Mouse (Mus musculus) myocyte (in vitro differentiated cells): ENCODE results near the gene Zdhhc7. TPM values are rescaled to one million over a fixed set of nuclear protein-coding genes. Genes with fewer than 3 reads are reported as not detected.

Source experiments
- H3K27me3 ChIP-seq: one replicate; pipeline ENCODE4 v1.6.1; 2011; ENCODE audit not compliant: control insufficient read depth, insufficient read depth, insufficient read length
- H3K36me3 ChIP-seq: one replicate; pipeline ENCODE4 v1.6.1; 2011; ENCODE audit not compliant: control insufficient read depth, insufficient read depth
- H3K4me2 ChIP-seq: one replicate; pipeline ENCODE4 v1.6.1; 2011; ENCODE audit warnings: low read depth, control low read depth
- H3K4me3 ChIP-seq: one replicate; pipeline ENCODE4 v1.5.1; 2011; ENCODE audit warnings: mild to moderate bottlenecking, control low read depth, moderate library complexity
- H3K79me2 ChIP-seq: one replicate; pipeline ENCODE4 v1.6.1; 2011; ENCODE audit not compliant: control insufficient read depth, insufficient read depth
- H3ac ChIP-seq: one replicate; pipeline ENCODE4 v1.6.1; 2011; ENCODE audit not compliant: control insufficient read depth, insufficient read length
- CEBPB ChIP-seq: IDR thresholded peaks from 2 replicates; pipeline ENCODE4 v1.6.1; 2011; ENCODE audit warnings: mild to moderate bottlenecking, moderate library complexity; ENCODE audit not compliant: poor library complexity, insufficient read depth, severe bottlenecking
- E2F4 ChIP-seq: IDR thresholded peaks from one replicate; pipeline ENCODE4 v1.6.1; 2011; ENCODE audit warnings: mild to moderate bottlenecking, control low read depth, moderate library complexity; ENCODE audit not compliant: insufficient read depth
- MAX ChIP-seq: IDR thresholded peaks from one replicate; pipeline ENCODE4 v1.6.1; 2011; ENCODE audit warnings: low read depth, mild to moderate bottlenecking, control low read depth
- MYOD1 ChIP-seq, 3 experiments: IDR thresholded peaks; one replicate each; pipeline ENCODE4 v1.6.1; 2011; ENCODE audit warnings: control low read depth in 2 of 3, low read depth in 2 of 3, mild to moderate bottlenecking in 2 of 3, moderate library complexity in 1 of 3; ENCODE audit not compliant: insufficient read length in 2 of 3, control insufficient read depth in 1 of 3
- MYOG ChIP-seq, 3 experiments: IDR thresholded peaks; one replicate each; pipeline ENCODE4 v1.6.1; 2011; ENCODE audit warnings: control low read depth in 2 of 3, low read depth in 2 of 3, mild to moderate bottlenecking in 2 of 3; ENCODE audit not compliant: insufficient read length in 2 of 3, control insufficient read depth in 1 of 3, insufficient read depth in 1 of 3
- POLR2A ChIP-seq: IDR thresholded peaks from one replicate; pipeline ENCODE4 v1.6.1; 2011; ENCODE audit warnings: low read depth, mild to moderate bottlenecking, control low read depth, moderate library complexity; ENCODE audit not compliant: insufficient read length
- POLR2AphosphoS2 ChIP-seq: IDR thresholded peaks from one replicate; pipeline ENCODE4 v1.6.1; 2011; ENCODE audit warnings: low read depth, control low read depth; ENCODE audit not compliant: insufficient read length
- REST ChIP-seq: IDR thresholded peaks from one replicate; pipeline ENCODE4 v1.6.1; 2011; ENCODE audit warnings: mild to moderate bottlenecking, control low read depth, moderate library complexity; ENCODE audit not compliant: insufficient read depth, insufficient read length
- SRF ChIP-seq: IDR thresholded peaks from one replicate; pipeline ENCODE4 v1.6.1; 2011; ENCODE audit warnings: low read depth; ENCODE audit not compliant: control insufficient read depth, insufficient read length
- TCF12 ChIP-seq: IDR thresholded peaks from one replicate; pipeline ENCODE4 v1.6.1; 2011; ENCODE audit warnings: mild to moderate bottlenecking, control low read depth; ENCODE audit not compliant: poor library complexity, insufficient read depth, severe bottlenecking
- TCF3 ChIP-seq: IDR thresholded peaks from one replicate; pipeline ENCODE4 v1.6.1; 2011; ENCODE audit warnings: low read depth, control low read depth; ENCODE audit not compliant: insufficient read length
- USF1 ChIP-seq: IDR thresholded peaks from one replicate; pipeline ENCODE4 v1.6.1; 2011; ENCODE audit warnings: low read depth, mild to moderate bottlenecking, control low read depth, moderate library complexity
- polyA plus RNA-seq: library from polyadenylated mRNA; unstranded; fragments of >200 nt; fragmentation: generic; extraction: Trizol; gene quantifications from one replicate; pipeline ENCODE4 v1.2.1, GENCODE M21; 2012; ENCODE audit warnings: missing spikeins

Zdhhc7 gene
- polyA plus RNA-seq, 1 experiment = 31.7 TPM

GRCm38 (mm10) chr8:120040861-120041260 lies 60.4 kb downstream of the Zdhhc7 start:
- no peaks in the 10 kb centered on the region for H3K79me2 ChIP-seq

DNA sequence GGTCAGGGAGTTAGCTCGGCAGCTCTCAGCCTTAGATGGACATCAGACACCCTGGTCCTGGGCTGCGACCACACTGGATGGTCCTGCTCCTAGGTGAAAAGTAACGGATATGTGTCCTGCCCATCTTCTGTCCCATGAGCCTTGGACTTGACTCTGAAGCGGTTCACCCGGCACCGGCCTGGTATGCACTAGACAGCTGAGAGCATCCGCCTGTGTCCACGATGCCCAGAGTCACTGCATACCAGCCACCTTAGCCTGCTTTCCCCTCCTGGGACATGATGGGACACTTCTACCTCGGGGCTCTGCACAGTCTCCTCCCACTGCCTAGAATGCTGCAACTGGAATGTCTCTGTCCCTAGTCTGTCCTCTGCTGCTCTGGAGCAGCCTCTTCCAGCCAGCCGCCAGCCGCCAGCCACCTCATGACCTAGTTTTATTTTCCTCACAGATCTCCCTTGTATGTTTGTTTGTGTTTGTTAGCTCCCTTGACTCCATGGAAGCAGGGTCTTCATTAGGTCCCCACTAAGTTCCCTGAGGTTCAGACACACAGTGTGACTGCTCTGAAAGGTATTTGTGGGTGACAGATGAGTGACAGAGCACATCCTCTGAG lies 61.9 kb downstream of the Zdhhc7 start:
- H3K36me3 ChIP-seq = no peaks in the 10 kb centered on the region
- TF ChIP-seq REST (no peak), TCF12 (no peak), MAX (no peak), POLR2A (no peak), POLR2AphosphoS2 (no peak), MYOD1 (IDR thresholded peaks at IDR 0.05; ENCODE audit: control insufficient read depth in 1 of 3, insufficient read length in 2 of 3, low read depth in 2 of 3) (peak in 1 of 3 experiments; percentile 55), MYOG (IDR thresholded peaks at IDR 0.05; ENCODE audit: control insufficient read depth in 1 of 3, insufficient read depth in 1 of 3, insufficient read length in 2 of 3, low read depth in 2 of 3) (peak; percentile 18 to 75 (median 68)), USF1 (no peak), E2F4 (no peak), CEBPB (no peak), TCF3 (no peak), SRF (no peak)
- H3K27me3 ChIP-seq = no peaks in the 10 kb centered on the region
- no peak overlapping the region for H3ac ChIP-seq
- H3K4me3 ChIP-seq = no peak overlapping the region
- no peak overlapping the region for H3K4me2 ChIP-seq
- H3K79me2 ChIP-seq = no peaks in the 10 kb centered on the region

More at GRCm38 (mm10) chr8:120040861-120041260, 60.4 kb downstream of the Zdhhc7 start:
- Histone ChIP-seq H3ac (no peak overlapping the region), H3K36me3 (no peaks in the 10 kb centered on the region), H3K27me3 (no peaks in the 10 kb centered on the region), H3K4me2 (no peak overlapping the region), H3K4me3 (no peak overlapping the region)
- TF ChIP-seq CEBPB = peak; percentile 58; the same call in 1 of the 2 replicates
- no peak for TF ChIP-seq MAX

- Histone ChIP-seq H3K4me2 (no peak overlapping the region), H3K27me3 (no peaks in the 10 kb centered on the region), H3K4me3 (no peak overlapping the region), H3K79me2 (no peaks in the 10 kb centered on the region), H3ac (no peak overlapping the region), H3K36me3 (no peaks in the 10 kb centered on the region)
- TF ChIP-seq MYOD1 (IDR thresholded peaks at IDR 0.05; ENCODE audit: control insufficient read depth in 1 of 3, insufficient read length in 2 of 3, low read depth in 2 of 3) (no peak), TCF3 (no peak), TCF12 (no peak), CEBPB (no peak), MYOG (IDR thresholded peaks at IDR 0.05; ENCODE audit: control insufficient read depth in 1 of 3, insufficient read depth in 1 of 3, insufficient read length in 2 of 3, low read depth in 2 of 3) (no peak), POLR2AphosphoS2 (no peak)
Observed at GRCm38 (mm10) chr8:120038741-120039140, 62.5 kb downstream of the Zdhhc7 start.

DNA sequence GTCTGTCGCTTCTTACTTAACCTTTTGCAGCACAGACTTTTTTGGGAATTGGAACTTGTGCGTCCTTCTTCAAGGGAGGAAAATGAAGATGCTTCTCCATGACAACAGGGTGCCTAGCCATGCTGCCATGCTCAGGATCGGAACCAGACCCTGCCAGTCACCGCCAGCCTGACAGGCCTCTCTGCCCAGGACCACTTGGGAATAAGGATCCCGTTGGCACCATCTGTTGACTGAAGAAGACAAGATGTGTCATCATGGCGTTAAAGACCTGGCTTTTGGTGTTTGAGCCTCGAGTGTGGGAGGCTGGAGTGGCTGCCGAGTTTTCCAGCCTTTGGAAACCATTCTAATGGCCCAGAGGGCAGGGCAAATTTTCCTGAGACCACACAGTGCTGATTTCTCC lies 63.7 kb downstream of the Zdhhc7 start:
- Histone ChIP-seq H3K79me2 (no peaks in the 10 kb centered on the region), H3K36me3 (no peaks in the 10 kb centered on the region), H3K27me3 (no peaks in the 10 kb centered on the region), H3K4me2 (no peak overlapping the region), H3ac (no peak overlapping the region), H3K4me3 (no peak overlapping the region)
- no peak for TF ChIP-seq REST
- no peak for TF ChIP-seq POLR2A
- TF ChIP-seq TCF12 = no peak
- TF ChIP-seq POLR2AphosphoS2 = no peak
- no peak for TF ChIP-seq SRF
- no peak for TF ChIP-seq CEBPB
- no peak for TF ChIP-seq MYOD1 (IDR thresholded peaks at IDR 0.05; ENCODE audit: control insufficient read depth in 1 of 3, insufficient read length in 2 of 3, low read depth in 2 of 3)
- no peak for TF ChIP-seq E2F4
- TF ChIP-seq MAX = no peak

- H3K4me3 ChIP-seq = no peak overlapping the region
- no peaks in the 10 kb centered on the region for H3K27me3 ChIP-seq
- H3K4me2 ChIP-seq = no peak overlapping the region
- no peak for TF ChIP-seq POLR2A
- no peak for TF ChIP-seq MYOG (IDR thresholded peaks at IDR 0.05; ENCODE audit: control insufficient read depth in 1 of 3, insufficient read depth in 1 of 3, insufficient read length in 2 of 3, low read depth in 2 of 3)
- no peak for TF ChIP-seq E2F4
- no peak for TF ChIP-seq POLR2AphosphoS2
- H3K36me3 ChIP-seq = no peaks in the 10 kb centered on the region
- no peak overlapping the region for H3ac ChIP-seq
- no peaks in the 10 kb centered on the region for H3K79me2 ChIP-seq
Observed at GRCm38 (mm10) chr8:120037199-120037598, 64.1 kb downstream of the Zdhhc7 start.
